Mouse (Mus musculus) thymus, adult 18-20 months (tissue): ENCODE data around the gene Chordc1.

Source experiments
- DNase-seq, 2 experiments: peaks; one replicate each; pipeline ENCODE4 v3.0.0; 2022; ENCODE audit warnings: mixed read lengths in 2 of 2

The Chordc1 gene

GRCm38 (mm10) chr9:18291571-18292429 is at the start of gene Chordc1:
Gene Chordc1 (plus strand): TSS chr9:18292125.
- DNase-seq = peak; percentile 84 to 91

- DNase-seq = no peak
These were observed 16.0 kb upstream of the Chordc1 start for GRCm38 (mm10) chr9:18275901-18276300.

- DNase-seq = no peak
These were observed 15.1 kb upstream of the Chordc1 start for GRCm38 (mm10) chr9:18276844-18277243.

DNA sequence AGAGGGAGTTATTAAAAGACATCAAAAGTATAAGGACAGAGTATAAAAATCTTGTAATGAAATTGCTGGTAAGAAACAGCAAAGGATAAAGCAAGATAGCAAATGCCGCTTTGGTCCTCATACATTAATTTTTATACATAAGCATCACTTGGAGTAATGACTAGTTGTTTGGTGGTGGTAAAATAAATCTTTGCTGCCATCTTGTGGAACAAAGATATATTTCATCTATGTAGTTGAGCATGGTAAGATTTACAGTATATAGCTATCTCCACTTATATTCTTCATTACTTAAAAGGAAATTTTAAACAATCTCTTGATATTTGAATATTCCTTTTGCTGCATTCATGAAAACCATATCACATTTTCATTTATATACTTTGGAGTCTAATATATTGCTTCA is 14.4 kb upstream of the Chordc1 start:
- DNase-seq = no peak

DNA sequence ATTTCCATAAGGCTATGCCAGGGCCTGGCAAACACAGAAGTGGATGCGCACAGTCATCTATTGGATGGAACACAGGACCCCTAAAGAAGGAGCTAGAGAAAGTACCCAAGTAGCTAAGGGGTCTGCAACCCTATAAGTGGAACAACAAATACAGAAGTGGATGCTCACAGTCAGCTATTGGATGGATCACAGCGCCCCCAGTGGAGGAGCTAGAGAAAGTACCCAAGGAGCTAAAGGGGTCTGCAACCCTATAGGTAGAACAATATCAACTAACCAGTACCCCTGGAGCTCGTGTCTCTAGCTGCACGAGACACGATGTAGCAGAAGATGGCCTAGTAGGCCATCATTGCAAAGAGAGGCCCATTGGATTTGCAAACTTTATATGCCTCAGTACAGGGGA is 13.2 kb upstream of the Chordc1 start:
- peak in 1 of 2 experiments; percentile 4 for DNase-seq

GRCm38 (mm10) chr9:18292443-18292922 is 558 bp downstream of the Chordc1 start:
- no peak for DNase-seq

DNA sequence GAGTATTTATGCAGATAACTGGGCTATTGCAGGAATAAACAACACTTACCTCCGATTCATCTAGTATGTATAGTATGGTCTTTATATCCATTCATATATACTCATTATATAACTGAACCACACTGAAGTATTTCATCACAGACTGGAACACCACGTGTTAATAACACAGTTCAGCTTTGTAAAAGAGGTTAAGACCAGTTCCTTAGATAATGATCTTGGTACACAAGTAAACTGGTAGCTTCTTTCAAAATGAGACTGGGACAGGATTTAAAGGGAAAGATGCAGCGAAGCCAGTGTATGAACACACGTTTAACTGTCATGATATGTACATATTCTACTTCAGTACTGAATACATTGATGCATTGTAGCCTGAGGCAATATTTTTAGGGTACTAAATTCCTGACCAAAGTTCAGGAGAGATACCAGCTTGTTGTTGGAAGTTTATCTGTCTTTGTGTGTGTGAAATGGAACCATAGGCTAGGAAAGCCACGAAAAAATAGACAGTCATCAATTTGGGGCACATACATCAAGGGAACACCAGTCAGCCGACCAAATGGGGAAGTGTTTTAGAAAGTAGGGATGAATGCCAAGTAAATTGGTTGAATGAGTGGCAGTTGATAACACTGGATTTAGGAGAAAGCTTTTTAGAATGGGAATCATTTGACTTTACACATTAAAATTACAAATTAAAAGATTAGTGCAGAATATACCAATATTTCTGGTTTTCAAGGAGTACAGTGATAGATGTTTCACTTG is 1.3 kb downstream of the Chordc1 start:
- no peak for DNase-seq

- no peak for DNase-seq
These were observed 6.4 kb downstream of the Chordc1 start for GRCm38 (mm10) chr9:18298301-18298700.

- DNase-seq = no peak
These were observed 28.1 kb downstream of the Chordc1 start for GRCm38 (mm10) chr9:18319990-18320389.
